Mouse (Mus musculus) CH12.LX (cell line): Measurements from ENCODE around the gene Npc1l1. TPM values are rescaled to one million over a fixed set of nuclear protein-coding genes. Genes with fewer than 3 reads are reported as not detected.

ENCODE experiments used
- DNase-seq: peaks from one replicate; pipeline ENCODE4 v3.0.0-alpha.2; 2013; ENCODE audit errors: extremely low read depth
- H3K27ac ChIP-seq: 2 replicates; pipeline ENCODE4 v1.5.1; 2012; ENCODE audit warnings: low read depth, mild to moderate bottlenecking, control low read depth, moderate library complexity; ENCODE audit not compliant: insufficient read depth
- H3K27me3 ChIP-seq: replicated peaks from 2 replicates; pipeline ENCODE3; 2012; ENCODE audit warnings: inconsistent platforms
- H3K36me3 ChIP-seq, 2 experiments: replicated peaks in 1 of 2; 2 replicates each; pipeline versions ENCODE3 to v1.6.1; 2012; ENCODE audit warnings: inconsistent platforms in 1 of 2, low read length in 1 of 2, mild to moderate bottlenecking in 1 of 2, mixed read lengths in 1 of 2, moderate library complexity in 1 of 2; ENCODE audit not compliant: control insufficient read depth in 1 of 2, insufficient read depth in 1 of 2
- H3K4me1 ChIP-seq, 2 experiments: 2 replicates each; pipeline ENCODE4 v1.6.1; 2012; ENCODE audit warnings: inconsistent platforms in 1 of 2, moderate library complexity in 1 of 2; ENCODE audit not compliant: insufficient read depth in 2 of 2, control insufficient read depth in 1 of 2
- H3K4me2 ChIP-seq: 2 replicates; pipeline ENCODE4 v1.6.1; 2012; ENCODE audit warnings: low read depth, mild to moderate bottlenecking, control low read depth; ENCODE audit not compliant: poor library complexity, insufficient read depth, severe bottlenecking
- H3K4me3 ChIP-seq, 3 experiments: fragments of 150-350 bp in 1 of 3; sonication (generic) in 1 of 3; replicated peaks in 1 of 3; 2 replicates each; pipeline versions ENCODE3 to v1.5.1; 2011 to 2012; ENCODE audit warnings: low read depth in 2 of 3, low read length in 2 of 3, mild to moderate bottlenecking in 2 of 3, moderate library complexity in 2 of 3, control low read depth in 1 of 3, improper control_type of control experiment in 1 of 3, inconsistent platforms in 1 of 3, mixed read lengths in 1 of 3; ENCODE audit not compliant: poor library complexity in 1 of 3
- H3K79me2 ChIP-seq: replicated peaks from 2 replicates; pipeline ENCODE4 v1.6.1; 2012; ENCODE audit warnings: mild to moderate bottlenecking, moderate library complexity; ENCODE audit not compliant: control insufficient read depth, poor library complexity, insufficient read depth, severe bottlenecking; ENCODE audit errors: extremely low read depth
- H3K9ac ChIP-seq: 2 replicates; pipeline ENCODE4 v1.6.1; 2012; ENCODE audit warnings: low read depth, mild to moderate bottlenecking, control low read depth, moderate library complexity; ENCODE audit not compliant: insufficient read depth
- H3K9me3 ChIP-seq: replicated peaks from 2 replicates; pipeline ENCODE3; 2012; ENCODE audit warnings: low read length, inconsistent platforms, mixed read lengths
- CHD1 ChIP-seq: IDR thresholded peaks from 2 replicates; pipeline ENCODE4 v1.6.1; 2012; ENCODE audit warnings: low read depth, low read length, improper control_type of control experiment, inconsistent platforms
- CTCF ChIP-seq, 2 experiments: IDR thresholded peaks in 1 of 2; conservative IDR thresholded peaks in 1 of 2; 2 replicates each; pipeline ENCODE4 v1.5.1; 2011 to 2012; ENCODE audit warnings: low read depth in 2 of 2, low read length in 2 of 2, improper control_type of control experiment in 1 of 2, inconsistent platforms in 1 of 2, mild to moderate bottlenecking in 1 of 2, moderate library complexity in 1 of 2
- E2F4 ChIP-seq: IDR thresholded peaks from 2 replicates; pipeline ENCODE4 v1.6.1; 2011; ENCODE audit warnings: low read depth, low read length, improper control_type of control experiment; ENCODE audit not compliant: insufficient replicate concordance
- EP300 ChIP-seq: IDR thresholded peaks from 2 replicates; pipeline ENCODE4 v1.6.1; 2011; ENCODE audit warnings: low read length, improper control_type of control experiment
- ETS1 ChIP-seq: conservative IDR thresholded peaks from 2 replicates; pipeline ENCODE4 v1.6.1; 2012; ENCODE audit warnings: low read depth, mild to moderate bottlenecking, inconsistent platforms, low read length, improper control_type of control experiment, moderate library complexity
- JUN ChIP-seq: IDR thresholded peaks from 2 replicates; pipeline ENCODE4 v1.6.1; 2011; ENCODE audit warnings: low read depth, mild to moderate bottlenecking, low read length, improper control_type of control experiment, moderate library complexity; ENCODE audit not compliant: insufficient read depth
- JUND ChIP-seq: conservative IDR thresholded peaks from 2 replicates; pipeline ENCODE4 v1.6.1; 2011; ENCODE audit warnings: low read depth, low read length, improper control_type of control experiment
- KAT2A ChIP-seq: IDR thresholded peaks from 2 replicates; pipeline ENCODE4 v1.6.1; 2012; ENCODE audit warnings: low read length, improper control_type of control experiment, inconsistent platforms; ENCODE audit not compliant: insufficient replicate concordance
- MAX ChIP-seq: IDR thresholded peaks from 2 replicates; pipeline ENCODE4 v1.6.1; 2011; ENCODE audit warnings: low read length, improper control_type of control experiment
- MXI1 ChIP-seq: IDR thresholded peaks from 2 replicates; pipeline ENCODE4 v1.6.1; 2011; ENCODE audit warnings: mild to moderate bottlenecking, low read depth, low read length, improper control_type of control experiment
- MYC ChIP-seq: IDR thresholded peaks from 2 replicates; pipeline ENCODE4 v1.6.1; 2011; ENCODE audit warnings: low read depth, mild to moderate bottlenecking, improper control_type of control experiment, low read length
- NELFE ChIP-seq: IDR thresholded peaks from 2 replicates; pipeline ENCODE4 v1.6.1; 2011; ENCODE audit warnings: low read depth, low read length, improper control_type of control experiment
- NRF1 ChIP-seq: IDR thresholded peaks from 2 replicates; pipeline ENCODE4 v1.6.1; 2014; ENCODE audit warnings: low read depth, mild to moderate bottlenecking, inconsistent platforms, low read length, improper control_type of control experiment, moderate library complexity
- PAX5 ChIP-seq: IDR thresholded peaks from 2 replicates; pipeline ENCODE4 v1.6.1; 2012; ENCODE audit warnings: low read length, inconsistent platforms, mixed read lengths
- POLR2A ChIP-seq: IDR thresholded peaks from 2 replicates; pipeline ENCODE4 v1.6.1; 2011; ENCODE audit warnings: low read depth, mild to moderate bottlenecking, improper control_type of control experiment, low read length
- RAD21 ChIP-seq: IDR thresholded peaks from 2 replicates; pipeline ENCODE4 v1.6.1; 2011; ENCODE audit warnings: low read depth, mild to moderate bottlenecking, low read length, improper control_type of control experiment, moderate library complexity
- SIN3A ChIP-seq: IDR thresholded peaks from 2 replicates; pipeline ENCODE4 v1.6.1; 2012; ENCODE audit warnings: low read length, improper control_type of control experiment, inconsistent platforms
- SMC3 ChIP-seq: IDR thresholded peaks from 2 replicates; pipeline ENCODE4 v1.6.1; 2011; ENCODE audit warnings: low read depth, low read length, improper control_type of control experiment
- TBP ChIP-seq: conservative IDR thresholded peaks from 2 replicates; pipeline ENCODE4 v1.6.1; 2011; ENCODE audit warnings: low read depth, low read length, improper control_type of control experiment
- USF1 ChIP-seq: IDR thresholded peaks from 2 replicates; pipeline ENCODE4 v1.6.1; 2014; ENCODE audit warnings: low read depth, mild to moderate bottlenecking, inconsistent platforms, low read length, improper control_type of control experiment
- ZC3H11A ChIP-seq: IDR thresholded peaks from 2 replicates; pipeline ENCODE4 v1.6.1; 2012; ENCODE audit warnings: low read depth, mild to moderate bottlenecking, inconsistent platforms, low read length, improper control_type of control experiment
- ZKSCAN1 ChIP-seq: IDR thresholded peaks from 2 replicates; pipeline ENCODE4 v1.6.1; 2012; ENCODE audit warnings: low read depth, inconsistent platforms, low read length, improper control_type of control experiment, borderline replicate concordance
- ZNF384 ChIP-seq: IDR thresholded peaks from 2 replicates; pipeline ENCODE4 v1.6.1; 2012; ENCODE audit warnings: low read depth, low read length, improper control_type of control experiment, inconsistent platforms
- dilution Hi-C: fragments of 300-500 bp; cut with MboI; formaldehyde crosslinking; loops from 2 replicates; pipeline ENCODE4 v1.14.3; 2020; ENCODE audit warnings: low sequenced_read_pairs; ENCODE audit not compliant: extremely low pct_unique_long_range_greater_than_20kb, extremely low pct_ligation_motif_present
- in situ Hi-C: fragments of 300-500 bp; cut with MboI; formaldehyde crosslinking; loops from 3 replicates; pipeline ENCODE4 v1.14.3; 2019; ENCODE audit warnings: low sequenced_read_pairs, low pct_ligation_motif_present, low pct_unique_long_range_greater_than_20kb, mixed read lengths
- polyA plus RNA-seq: library from polyadenylated mRNA; unstranded; fragments of >175 nt; gene quantifications from 2 replicates; pipeline ENCODE4 v1.2.1, GENCODE M21; 2012; ENCODE audit warnings: low read depth; ENCODE audit not compliant: insufficient read length
- total RNA-seq, 2 experiments: library from RNA; depleted of rRNA; stranded (reverse); fragments of 300-350 nt in 1 of 2; fragments of >200 nt in 1 of 2; gene quantifications; 2 replicates each; pipeline ENCODE4 v1.2.3; 2012 to 2014

Npc1l1 gene
- total and polyA plus RNA-seq, 3 experiments: 0.05 to 0.09 TPM; not detected in 1

GRCm38 (mm10) chr11:6187878-6188277 is 42.1 kb downstream of the Npc1l1 start:
- dilution Hi-C loops: no loop called here

GRCm38 (mm10) chr11:6187399-6187798 is 42.5 kb downstream of the Npc1l1 start:
- dilution Hi-C loops (no loop called here), in situ Hi-C loops (no loop called here)
- peaks cover 29 to 67% of the 10 kb centered on the region in 2 experiments for H3K36me3 ChIP-seq
- no peak overlapping the region for H3K4me3 ChIP-seq
- no peak overlapping the region for H3K4me2 ChIP-seq
- H3K79me2 ChIP-seq: peaks cover 57% of the 10 kb centered on the region
- DNase-seq: no peak
- H3K27ac ChIP-seq: no peak overlapping the region
- H3K9ac ChIP-seq: no peak overlapping the region
- peaks cover 7 to 40% of the 10 kb centered on the region in 2 experiments for H3K4me1 ChIP-seq
- no peaks in the 10 kb centered on the region for H3K27me3 ChIP-seq
- H3K9me3 ChIP-seq: no peaks in the 10 kb centered on the region
- TF ChIP-seq E2F4 (no peak), JUND (no peak), POLR2A (no peak), SIN3A (no peak), EP300 (no peak), ETS1 (no peak), NRF1 (no peak), RAD21 (no peak), SMC3 (no peak), ZNF384 (no peak), ZKSCAN1 (no peak), PAX5 (no peak), USF1 (no peak), CHD1 (no peak), MXI1 (no peak), TBP (no peak), KAT2A (no peak)

More at GRCm38 (mm10) chr11:6187878-6188277, 42.1 kb downstream of the Npc1l1 start:
- Histone ChIP-seq H3K27me3 (no peaks in the 10 kb centered on the region), H3K79me2 (peaks cover 54% of the 10 kb centered on the region), H3K4me3 (no peak overlapping the region), H3K9ac (no peak overlapping the region), H3K27ac (no peak overlapping the region), H3K4me1 (peaks cover 7 to 41% of the 10 kb centered on the region in 2 experiments), H3K36me3 (peaks cover 29 to 68% of the 10 kb centered on the region in 2 experiments), H3K9me3 (no peaks in the 10 kb centered on the region), H3K4me2 (no peak overlapping the region)
- DNase-seq: peak; percentile 88
- in situ Hi-C loops: no loop called here
- no peak for TF ChIP-seq JUN
- no peak for TF ChIP-seq ZKSCAN1
- TF ChIP-seq SMC3: peak; percentile 96
- TF ChIP-seq ZC3H11A: peak; percentile 63; the same call in 1 of the 2 replicates
- no peak for TF ChIP-seq ETS1
- peak; percentile 37; the same call in 1 of the 2 replicates for TF ChIP-seq MAX
- peak; percentile 99 for TF ChIP-seq CTCF (conservative IDR thresholded peaks at IDR 0.05 in 1 of 2, IDR thresholded peaks at IDR 0.05 in 1 of 2; ENCODE audit: low read depth in 2 of 2, low read length in 2 of 2)
- peak; percentile 90 for TF ChIP-seq MYC
- 0 out of 2 replicates have a peak, but pooled peaks have one; percentile 5 for TF ChIP-seq NRF1
- TF ChIP-seq NELFE: peak; percentile 45; the same call in 1 of the 2 replicates
